Mouse (Mus musculus): ENCODE data around the gene Gck.

The Gck gene

DNA sequence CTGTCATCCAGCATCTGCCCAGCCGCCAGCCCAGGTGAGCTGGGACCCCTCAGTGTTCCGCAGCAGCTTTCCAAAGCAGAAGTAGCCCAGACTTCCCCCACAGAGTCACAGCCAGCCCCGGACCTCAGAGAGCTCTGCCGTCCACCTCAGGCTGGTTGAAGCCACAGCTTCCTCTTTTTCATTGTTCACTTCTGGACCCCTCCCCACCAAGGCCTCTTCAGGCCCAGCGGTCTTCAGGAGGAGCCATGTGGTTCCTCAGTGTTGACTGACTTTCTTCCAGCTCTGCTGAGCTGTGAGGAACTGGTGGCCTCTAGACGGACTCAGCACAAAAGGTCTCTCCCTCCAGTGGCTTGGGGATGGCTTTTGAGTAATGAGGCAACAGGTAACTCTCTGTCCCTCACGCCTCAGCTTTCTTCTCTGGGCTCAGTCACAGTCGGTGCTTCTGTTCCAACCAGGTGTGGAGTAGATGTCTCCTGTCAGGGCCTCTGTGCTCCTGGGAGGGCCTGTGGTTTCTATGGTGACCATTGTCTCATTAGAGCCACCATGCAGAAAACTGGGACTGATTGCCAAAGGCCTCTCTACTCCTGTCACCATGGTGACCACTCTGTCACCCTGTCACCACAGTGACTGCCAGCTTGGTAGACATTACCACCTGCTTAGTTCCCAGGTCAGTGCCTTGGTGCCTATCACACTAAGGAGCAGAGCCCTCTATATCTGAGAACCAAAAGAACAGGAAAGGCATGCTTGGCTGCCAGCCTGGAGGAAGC, at the start of gene Gck:
Gene Gck (minus strand): TSS at position 496 of the 767 bp plus-strand sequence.
- peak; percentile 45 for DNase-seq (ENCODE audit: low spot score)

DNA sequence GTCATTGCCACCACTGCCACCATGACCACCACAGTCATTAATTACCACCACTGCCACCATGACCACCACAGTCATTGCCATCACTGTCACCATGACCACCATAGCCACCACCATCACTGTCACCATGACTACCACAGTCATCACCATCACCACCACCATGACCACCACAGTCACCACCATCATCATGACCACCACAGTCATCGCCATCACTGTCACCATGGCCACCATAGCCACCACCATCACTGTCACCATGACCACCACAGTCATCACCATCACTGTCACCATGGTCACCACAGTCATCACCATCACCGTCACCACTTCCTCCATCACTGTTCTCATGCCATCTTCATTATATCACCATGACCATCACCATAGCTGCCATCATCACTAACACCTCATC, 48.6 kb upstream of the Gck start:
- no peak for DNase-seq (ENCODE audit: low spot score)

DNA sequence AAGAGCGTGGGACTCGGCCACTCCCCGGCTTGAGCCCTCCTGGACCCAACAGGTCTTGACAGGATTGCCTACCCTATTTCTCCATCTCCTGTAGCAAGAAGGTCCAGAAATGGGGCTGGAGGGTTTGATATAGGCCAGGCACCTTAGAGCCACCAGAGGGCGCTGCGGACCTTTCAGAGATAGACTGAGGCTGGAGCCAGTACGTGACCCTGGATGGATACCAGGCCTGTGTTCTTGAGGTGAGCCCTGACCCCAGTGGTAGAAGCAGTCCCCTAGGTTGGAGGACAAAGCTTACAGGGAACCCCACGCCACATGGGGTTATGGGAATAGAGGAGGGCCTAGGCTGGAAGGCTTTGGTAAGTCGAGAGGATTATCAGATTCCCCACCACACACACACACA, 46.1 kb upstream of the Gck start:
- peak; percentile 93 for DNase-seq (ENCODE audit: low spot score)

DNA sequence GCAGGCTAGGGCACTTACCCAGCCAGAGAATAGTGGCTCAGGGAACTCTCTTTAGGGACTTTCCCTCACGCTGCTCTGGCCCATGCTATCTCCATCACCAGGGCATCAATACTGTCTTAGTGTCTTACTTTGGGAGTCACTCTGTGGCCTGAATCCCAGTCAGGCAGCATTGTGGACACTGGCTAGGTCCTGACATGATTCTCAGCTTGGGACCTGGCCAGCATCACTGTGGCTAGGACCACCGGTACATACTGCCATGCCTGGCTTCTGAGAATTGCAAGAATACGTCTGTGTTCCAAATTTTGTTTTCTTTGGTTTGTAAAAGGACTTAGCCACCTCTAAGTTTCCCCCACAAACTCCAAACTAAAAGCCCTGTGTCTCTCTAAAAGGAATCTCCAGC, 45.0 kb upstream of the Gck start:
- no peak for DNase-seq (ENCODE audit: low spot score)

DNA sequence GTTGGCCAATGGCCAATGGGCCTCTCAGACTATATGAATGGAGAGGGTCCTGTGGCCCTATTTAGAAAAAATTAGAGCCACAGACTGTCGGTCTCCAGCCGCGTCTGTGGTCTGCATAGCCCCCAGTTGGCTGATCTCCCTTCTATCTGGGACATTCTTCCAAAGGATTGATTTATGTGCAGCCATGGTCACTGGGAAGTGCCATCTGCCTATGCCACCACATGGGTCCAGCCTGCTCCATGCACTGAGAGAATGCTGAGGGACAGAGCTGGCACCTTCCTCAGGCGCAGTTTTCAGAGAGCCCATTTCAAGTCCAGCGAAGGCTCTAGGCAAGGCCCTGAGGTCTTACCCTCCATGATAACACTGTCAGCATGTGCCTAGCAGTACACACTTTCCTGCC, 44.3 kb upstream of the Gck start:
- DNase-seq (ENCODE audit: low spot score) = no peak

DNA sequence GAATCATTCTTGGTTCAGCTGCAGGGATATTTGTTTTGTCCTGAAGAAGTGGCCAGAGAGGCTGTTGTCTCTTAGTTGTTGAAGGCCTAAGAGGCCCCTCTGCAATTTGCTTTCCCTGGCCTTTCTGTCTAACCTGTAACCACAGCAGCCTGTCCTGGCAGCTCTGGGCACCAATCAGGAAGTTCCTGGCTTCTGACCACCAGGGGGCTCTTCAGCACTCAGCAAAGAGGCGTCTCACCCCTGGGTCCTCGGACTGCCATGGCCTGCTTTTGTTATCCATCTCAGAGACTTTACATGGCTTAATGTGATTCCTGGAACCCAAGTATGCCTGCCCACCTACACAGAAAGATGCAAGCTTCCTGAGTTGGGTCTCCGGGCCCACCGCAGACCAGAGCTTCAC, 41.0 kb upstream of the Gck start:
- DNase-seq (ENCODE audit: low spot score) = peak; percentile 86

DNA sequence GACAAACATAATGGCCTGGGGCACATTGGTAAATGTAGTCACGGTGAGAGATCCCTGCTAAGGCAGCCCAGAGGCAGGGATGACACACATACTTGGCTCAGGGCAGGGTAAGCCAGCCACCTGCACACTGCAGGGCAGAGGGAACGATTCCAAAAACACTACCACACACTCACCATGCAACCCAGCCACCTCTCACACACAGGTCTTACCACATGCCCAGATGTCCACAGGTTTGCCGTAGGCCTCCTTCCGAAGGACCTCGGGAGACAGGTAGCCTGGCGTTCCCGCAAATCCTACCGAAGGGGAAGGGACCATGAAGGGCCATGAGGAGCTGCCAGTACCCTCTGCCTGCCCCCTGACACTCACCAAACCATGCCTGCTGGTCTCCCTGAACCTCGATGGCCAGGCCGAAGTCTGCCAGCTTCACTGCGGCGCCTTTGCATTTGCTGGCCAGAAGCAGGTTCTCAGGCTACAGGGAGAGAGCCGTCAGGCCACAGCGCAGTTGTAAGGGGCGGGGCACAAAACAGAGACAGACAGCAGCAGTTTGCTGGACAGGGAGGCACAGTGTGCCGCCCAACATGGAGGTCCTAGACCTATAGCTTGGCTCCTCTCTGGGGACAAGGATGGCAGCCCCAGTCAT, 40.2 kb upstream of the Gck start:
- DNase-seq (ENCODE audit: low spot score) = no peak

DNA sequence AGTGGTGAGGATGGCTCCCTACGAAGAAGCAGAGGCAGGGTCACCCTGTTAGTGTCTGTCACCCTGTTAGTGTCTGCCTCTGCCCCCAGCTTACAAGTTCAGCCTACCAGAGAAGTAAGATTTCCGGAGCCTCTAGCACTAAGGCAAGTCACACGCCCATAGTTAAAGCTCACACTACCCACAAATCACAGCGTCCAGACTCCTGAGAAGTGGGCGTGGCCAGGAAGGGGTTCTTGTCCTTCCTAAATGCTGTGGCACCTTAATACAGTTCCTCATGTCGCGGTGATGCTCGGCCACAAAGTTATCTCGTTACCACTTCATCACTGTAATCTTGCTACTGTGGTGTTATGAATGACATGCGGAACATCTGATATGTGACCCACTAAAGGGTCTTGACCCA, 38.2 kb upstream of the Gck start:
- no peak for DNase-seq (ENCODE audit: low spot score)

DNA sequence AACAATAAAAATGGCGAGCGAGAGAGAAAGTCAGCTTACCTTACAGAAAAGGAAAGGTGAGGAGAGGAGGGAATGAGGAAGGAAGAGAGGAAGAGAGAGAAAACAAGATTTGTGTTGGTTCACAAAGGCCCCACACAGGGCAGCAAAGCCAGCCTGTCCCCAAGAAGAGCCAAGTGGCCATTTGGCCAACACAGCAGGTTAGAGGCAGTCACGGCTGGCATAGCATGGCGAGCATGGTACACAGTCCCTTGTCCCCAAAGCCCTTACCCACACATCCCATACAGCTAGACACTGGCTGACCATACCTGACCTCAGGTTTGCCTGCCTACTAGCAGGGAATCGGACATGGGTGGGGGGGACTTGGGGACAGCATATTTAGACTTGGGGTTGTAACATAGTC, 33.7 kb upstream of the Gck start:
- no peak for DNase-seq (ENCODE audit: low spot score)

DNA sequence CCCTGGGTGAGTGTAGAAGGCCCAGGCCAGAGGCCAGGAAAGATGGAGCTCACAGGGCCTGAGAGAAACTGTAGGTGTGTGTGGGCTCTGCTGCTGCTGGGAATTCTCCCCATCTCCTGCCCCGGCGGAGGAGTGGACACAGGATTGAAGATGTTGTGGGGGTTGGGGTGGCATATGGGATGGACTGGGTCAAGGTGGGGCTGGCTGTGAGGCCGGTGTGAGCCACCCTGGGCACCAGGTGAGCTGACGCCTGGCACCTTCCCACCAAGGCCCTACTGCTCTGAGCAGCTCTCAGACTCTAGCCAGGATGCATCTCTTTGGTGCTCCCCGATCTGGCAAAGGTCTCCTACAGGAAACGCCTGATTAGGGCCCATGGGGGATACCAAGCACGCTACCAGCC, 31.4 kb upstream of the Gck start:
- no peak for DNase-seq (ENCODE audit: low spot score)

DNA sequence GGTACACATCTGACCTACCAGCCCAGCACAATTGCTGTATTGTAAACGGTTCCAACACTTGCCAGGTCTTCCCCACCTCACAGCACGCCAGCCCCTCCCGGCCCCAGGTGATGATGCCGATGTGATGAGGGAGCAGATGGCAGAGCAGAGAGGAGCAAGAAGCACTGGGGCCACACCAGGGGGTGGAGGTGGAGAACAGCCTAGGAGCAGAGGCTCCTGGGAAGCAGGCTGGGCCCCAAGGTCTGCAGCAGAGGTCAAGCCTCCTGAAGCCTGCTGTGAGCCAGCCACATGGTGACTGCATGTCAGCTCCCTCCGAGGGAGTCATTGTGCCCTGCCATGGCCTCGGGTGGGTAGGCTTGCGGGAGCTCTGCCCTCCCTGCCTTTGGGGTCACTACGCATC, 30.7 kb upstream of the Gck start:
- no peak for DNase-seq (ENCODE audit: low spot score)

DNA sequence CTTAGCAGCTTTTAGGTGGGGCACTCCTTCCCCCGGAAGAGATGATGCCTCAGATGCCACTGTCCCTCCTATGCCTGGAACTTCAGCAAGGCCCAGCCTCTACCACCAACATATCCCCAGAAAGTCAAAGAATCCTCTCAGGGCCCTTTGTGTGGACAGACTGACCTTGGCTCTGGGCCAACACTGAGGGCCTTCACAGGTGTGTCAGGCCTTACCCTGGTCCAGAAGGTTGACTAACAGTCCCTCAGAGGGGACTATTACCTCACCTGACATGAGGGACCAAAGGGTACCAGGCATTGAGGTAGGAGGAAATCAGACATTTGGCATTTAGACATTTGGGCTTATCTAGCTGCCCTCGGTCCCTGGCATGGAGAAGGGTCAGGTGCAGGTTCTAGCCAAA, 30.2 kb upstream of the Gck start:
- no peak for DNase-seq (ENCODE audit: low spot score)

DNA sequence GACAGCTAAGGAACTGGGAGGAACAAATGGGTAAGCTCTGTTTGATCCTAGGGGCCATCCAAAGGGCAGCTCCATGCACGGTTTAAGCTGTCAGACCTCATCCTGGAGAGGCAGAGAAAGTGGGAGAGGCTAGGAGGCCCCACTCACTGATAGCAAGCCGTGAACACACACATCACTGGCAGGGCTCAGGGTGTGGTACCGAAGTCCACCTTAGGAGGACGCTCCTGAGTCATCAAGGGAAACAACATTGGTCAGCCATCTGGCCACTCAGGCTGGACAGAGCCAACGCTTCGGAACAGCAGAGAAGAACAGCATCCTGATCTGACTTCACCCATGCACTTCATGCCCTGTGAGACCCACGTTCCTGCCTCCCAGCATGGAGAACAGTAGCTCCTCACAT, 29.2 kb upstream of the Gck start:
- no peak for DNase-seq (ENCODE audit: low spot score)

DNA sequence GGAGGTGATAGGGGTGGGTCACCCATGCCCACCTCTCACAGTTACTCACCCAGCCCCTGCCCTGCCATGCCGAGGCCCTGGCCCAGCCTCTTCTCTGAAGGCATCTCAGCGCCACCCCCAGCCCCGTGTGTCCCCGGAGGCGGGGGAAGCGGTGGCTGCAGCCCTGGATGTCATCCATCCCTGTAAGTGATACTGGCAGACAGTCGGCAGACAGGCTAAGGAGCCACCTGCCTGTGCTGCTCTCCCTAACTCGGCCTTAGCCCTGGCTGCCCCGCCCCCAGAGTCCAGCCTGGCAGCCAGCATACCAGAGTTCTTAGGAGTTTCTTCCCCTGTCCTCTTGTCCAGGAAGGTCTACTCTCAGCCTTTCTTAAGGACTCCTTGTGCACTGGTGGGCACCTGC, 26.2 kb upstream of the Gck start:
- DNase-seq (ENCODE audit: low spot score) = no peak

DNA sequence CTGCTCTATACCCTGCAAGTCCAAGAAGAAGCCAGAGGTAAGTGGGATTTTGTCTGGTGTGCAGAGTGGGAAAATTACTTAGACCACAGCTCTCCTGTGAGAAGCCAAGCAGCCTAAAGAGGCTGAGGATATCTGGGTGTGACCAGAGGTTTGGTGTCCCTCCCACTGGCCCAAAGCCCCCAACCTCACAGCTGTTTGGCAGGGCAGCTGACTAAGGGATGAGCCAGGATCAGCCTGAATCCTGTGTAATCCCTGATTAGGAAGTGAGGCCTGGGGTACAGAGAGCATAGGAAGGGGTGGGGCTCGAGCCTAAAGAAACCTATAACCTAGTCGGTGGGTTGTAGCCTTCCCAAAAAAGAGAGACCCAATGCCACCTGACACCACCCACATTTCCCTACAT, 25.2 kb upstream of the Gck start:
- no peak for DNase-seq (ENCODE audit: low spot score)

DNA sequence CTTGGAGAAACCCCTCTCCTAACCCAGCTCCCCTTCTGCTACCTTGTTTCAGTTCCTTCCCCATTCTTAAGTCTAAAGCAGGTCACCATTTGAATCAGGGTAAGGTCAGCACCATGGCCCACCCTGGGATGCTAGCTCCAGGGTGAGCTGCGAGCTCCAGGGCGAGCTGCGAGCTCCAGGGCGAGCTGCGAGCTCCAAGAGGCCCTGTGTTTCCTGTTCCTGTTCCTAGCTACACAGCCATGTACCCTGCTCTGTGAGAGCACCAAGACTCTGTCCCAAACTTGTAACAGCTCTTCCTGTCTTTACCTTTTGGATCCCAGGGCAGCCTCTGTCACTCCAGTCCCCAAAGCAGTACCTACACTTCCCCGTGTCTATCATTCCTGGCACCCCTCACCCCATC, 24.2 kb upstream of the Gck start:
- DNase-seq (ENCODE audit: low spot score) = no peak

DNA sequence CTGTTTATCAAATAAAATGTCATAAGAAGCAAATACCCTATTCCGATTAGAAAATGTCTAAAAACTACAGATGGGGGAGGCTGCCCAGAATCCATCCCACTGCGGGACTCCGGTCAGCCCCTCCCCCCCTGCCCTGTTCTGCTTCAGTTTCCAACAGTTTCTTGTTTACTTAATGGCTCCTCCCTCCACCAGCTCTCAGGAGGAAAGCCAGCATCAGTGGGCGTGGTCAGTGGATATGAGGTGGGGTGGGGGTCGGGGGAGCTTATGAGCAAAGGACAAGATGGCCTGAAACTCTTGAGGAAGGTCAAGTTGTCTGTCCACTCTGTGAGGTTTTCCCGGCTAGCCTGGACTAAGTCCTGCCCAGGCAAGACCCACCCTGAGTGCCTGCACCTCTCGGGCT, 23.3 kb upstream of the Gck start:
- peak; percentile 47 for DNase-seq (ENCODE audit: low spot score)

DNA sequence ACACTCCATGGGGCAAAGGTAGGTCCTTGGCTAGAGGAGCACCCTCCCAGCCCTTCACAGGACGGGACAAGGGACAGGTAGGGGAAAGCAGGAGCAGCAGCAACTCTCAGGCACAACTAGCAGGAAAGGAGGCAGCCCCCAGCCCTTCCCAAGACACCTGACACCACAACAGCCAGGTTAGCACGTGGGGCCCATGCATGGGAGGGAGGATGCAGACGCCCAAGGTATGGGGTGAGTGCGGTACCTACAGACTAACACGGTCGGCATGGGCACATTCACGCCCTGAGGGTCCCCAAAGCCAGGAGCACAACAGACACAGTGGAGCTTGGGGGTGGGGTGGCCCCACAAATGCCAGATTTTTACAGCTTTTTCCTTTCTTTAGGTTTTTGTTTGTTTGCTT, 21.3 kb upstream of the Gck start:
- no peak for DNase-seq (ENCODE audit: low spot score)

DNA sequence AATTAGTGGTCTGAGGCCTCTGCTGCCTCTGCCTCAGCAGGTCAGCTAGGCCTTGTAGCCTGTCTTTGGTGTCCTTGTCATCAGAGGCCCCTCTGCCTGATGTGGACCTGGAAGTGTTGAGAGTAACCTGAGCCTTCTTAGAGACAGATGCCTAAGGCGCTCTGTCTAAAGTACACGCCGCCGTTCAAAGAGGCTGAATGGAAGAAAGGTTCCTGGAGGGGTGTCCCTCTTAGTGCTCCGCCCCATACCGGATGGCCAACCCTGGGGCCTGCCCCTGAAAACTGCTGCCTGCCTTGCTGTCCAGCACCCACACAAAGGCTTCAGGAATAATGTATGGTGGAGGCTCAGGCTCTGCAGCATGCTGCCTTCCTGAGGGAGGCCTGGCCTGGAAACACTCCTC, 18.3 kb upstream of the Gck start:
- no peak for DNase-seq (ENCODE audit: low spot score)

DNA sequence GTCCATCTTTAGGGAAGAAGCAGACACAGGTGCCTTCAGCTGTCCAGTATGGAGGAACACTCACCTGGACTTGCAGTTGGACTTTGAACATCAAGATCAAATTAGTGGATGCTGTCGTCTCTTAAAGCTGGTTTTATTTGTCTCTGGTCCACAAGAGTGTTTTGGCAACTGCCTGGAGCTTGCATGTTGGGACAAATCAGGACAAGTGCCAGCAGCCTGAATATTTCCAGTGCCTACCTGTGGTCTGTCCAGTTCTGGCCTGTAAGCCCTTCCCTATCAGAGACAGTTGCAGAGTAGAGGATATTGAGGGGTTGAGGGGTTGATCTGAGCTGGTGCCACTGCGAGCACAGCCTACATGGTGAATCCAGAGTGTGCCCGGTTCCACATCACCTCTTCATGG, 16.9 kb upstream of the Gck start:
- no peak for DNase-seq (ENCODE audit: low spot score)

DNA sequence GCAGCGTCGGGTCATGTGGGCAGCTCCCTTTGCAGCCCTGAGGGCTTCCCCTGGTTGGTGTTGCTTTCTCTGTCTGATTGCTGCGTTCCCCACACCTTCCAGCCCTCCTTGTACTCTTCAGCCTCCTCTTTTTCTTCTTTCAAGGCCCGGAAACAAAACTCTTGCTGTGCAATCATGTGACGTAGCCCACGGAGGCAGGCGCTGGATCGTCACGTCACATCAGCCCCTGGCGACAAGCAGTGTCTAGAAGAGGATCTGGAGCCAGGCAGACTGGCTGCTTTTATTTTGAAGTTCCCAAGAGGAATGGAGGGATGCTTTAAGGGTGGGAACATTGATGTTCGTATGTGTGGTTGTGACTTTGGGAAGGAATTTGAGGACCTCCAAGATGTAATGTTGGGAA, 16.0 kb upstream of the Gck start:
- DNase-seq (ENCODE audit: low spot score) = no peak

DNA sequence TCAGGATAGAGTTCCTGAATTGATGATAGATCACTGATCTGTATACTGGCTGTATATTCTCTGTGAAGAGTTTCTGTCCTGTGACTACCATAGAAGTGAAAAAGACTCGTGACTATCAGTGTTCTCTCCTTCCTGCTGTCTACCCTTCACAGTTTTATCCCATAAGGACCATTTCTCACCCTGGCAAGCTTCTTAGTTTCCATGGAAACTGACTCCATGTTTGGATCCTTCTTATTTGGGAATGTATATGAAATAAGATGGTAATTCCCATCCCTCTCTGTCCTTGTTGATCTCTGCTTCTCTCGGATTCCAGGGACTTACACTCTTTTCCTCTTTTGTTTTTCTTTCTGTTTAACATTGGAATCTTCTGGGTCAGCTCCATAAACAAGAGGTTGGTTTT, 10.2 kb upstream of the Gck start:
- DNase-seq (ENCODE audit: low spot score) = no peak

DNA sequence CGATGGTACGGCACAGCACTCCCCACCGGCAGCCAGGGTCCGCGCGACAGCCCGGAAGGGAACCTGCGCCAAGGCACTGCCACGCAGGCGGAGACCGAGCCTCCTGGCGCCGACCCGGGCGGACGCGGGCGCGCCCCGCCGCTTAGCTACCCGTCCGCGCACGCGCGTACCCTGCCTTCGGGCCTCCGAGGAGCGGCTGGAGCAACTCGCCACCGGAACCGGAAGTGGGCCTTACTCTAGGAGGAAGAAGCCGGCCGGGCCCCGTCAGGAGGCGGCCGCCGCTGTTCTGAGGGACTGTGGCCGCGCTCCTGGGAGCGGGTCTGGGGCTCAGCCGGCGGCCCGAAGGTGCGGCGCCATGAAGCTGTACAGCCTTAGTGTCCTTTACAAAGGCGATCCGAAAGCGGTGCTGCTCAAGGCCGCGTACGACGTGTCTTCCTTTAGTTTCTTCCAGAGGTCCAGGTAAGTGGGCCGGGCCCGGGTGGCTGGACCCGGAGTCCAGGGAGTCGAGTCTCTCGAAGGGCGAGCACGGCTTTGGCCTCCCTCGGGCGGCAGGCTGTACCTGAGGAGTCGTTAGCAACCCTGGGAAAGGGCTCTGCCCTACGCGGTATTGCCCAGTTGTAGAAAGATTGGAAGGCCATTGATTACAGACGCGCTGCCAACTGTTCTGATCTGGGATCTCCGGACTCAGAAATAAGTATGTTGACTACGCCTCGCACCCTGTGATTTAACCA, 5.8 kb upstream of the Gck start, which contains the start of gene Ykt6:
Gene Ykt6 (plus strand): TSS at position 148 of the 731 bp plus-strand sequence.
- peak; percentile 99 for DNase-seq (ENCODE audit: low spot score)

Measured in embryo, embryonic 10.5 days (tissue).